Mouse (Mus musculus): ENCODE data around the gene Nptxr. TPM values are rescaled to one million over a fixed set of nuclear protein-coding genes. Genes with fewer than 3 reads are reported as not detected.

Nptxr gene
- polyA plus RNA-seq, 1 experiment from 2014 or later: 21.0 TPM

- Histone ChIP-seq H3K36me3 (peaks cover 36% of the 10 kb centered on the region), H3K4me1 (replicated peaks) (peaks cover 86% of the 10 kb centered on the region), H3K4me2 (peak overlapping the region; percentile 46; the same call in 1 of the 2 replicates), H3K9ac (peak overlapping the region; percentile 63), H3K9me3 (no peaks in the 10 kb centered on the region), H3K4me3 (no peak overlapping the region), H3K27me3 (no peaks in the 10 kb centered on the region), H3K27ac (peak overlapping the region; percentile 48; the same call in 1 of the 2 replicates)
- 61% methylated on average over 5 of the region's 5 CpGs for WGBS
- no peak for ATAC-seq (ENCODE audit: low FRiP score)
Measured at GRCm38 (mm10) chr15:79829431-79829830, 24.9 kb upstream of the Nptxr start.

- H3K27me3 ChIP-seq: no peaks in the 10 kb centered on the region
- ATAC-seq (ENCODE audit: low FRiP score): no peak
- peak overlapping the region; percentile 14 for H3K4me3 ChIP-seq
- H3K9me3 ChIP-seq: no peaks in the 10 kb centered on the region
- peak overlapping the region; percentile 48; the same call in 1 of the 2 replicates for H3K27ac ChIP-seq
- peak overlapping the region; percentile 63 for H3K9ac ChIP-seq
- H3K4me1 ChIP-seq (replicated peaks): peaks cover 90% of the 10 kb centered on the region
- WGBS: 42% methylated on average over 46 of the region's 46 CpGs
- H3K4me2 ChIP-seq: peak overlapping the region; percentile 46
- H3K36me3 ChIP-seq: peaks cover 40% of the 10 kb centered on the region
Measured at GRCm38 (mm10) chr15:79828366-79829035, 23.9 kb upstream of the Nptxr start.

GRCm38 (mm10) chr15:79827778-79828210 is 23.2 kb upstream of the Nptxr start:
- peaks cover 47% of the 10 kb centered on the region for H3K36me3 ChIP-seq
- 0 out of 2 replicates have a peak overlapping the region, but pooled peaks have one; percentile 48 for H3K27ac ChIP-seq
- no peaks in the 10 kb centered on the region for H3K9me3 ChIP-seq
- ATAC-seq (ENCODE audit: low FRiP score): no peak
- peak overlapping the region; percentile 63 for H3K9ac ChIP-seq
- H3K4me3 ChIP-seq: no peak overlapping the region
- no peaks in the 10 kb centered on the region for H3K27me3 ChIP-seq
- H3K4me1 ChIP-seq (replicated peaks): peaks cover 90% of the 10 kb centered on the region
- peak overlapping the region; percentile 46 for H3K4me2 ChIP-seq
- 79% methylated on average over 11 of the region's 11 CpGs for WGBS

- Histone ChIP-seq H3K36me3 (peaks cover 52% of the 10 kb centered on the region), H3K9me3 (no peaks in the 10 kb centered on the region), H3K27ac (0 out of 2 replicates have a peak overlapping the region, but pooled peaks have one; percentile 24), H3K4me1 (replicated peaks) (peaks cover 90% of the 10 kb centered on the region), H3K27me3 (no peaks in the 10 kb centered on the region), H3K4me3 (no peak overlapping the region), H3K9ac (peak overlapping the region; percentile 63), H3K4me2 (0 out of 2 replicates have a peak overlapping the region, but pooled peaks have one; percentile 13)
- 90% methylated on average over 14 of the region's 14 CpGs for whole genome bisulfite sequencing
- ATAC-seq (ENCODE audit: low FRiP score): no peak
Measured at GRCm38 (mm10) chr15:79827061-79827777, 22.7 kb upstream of the Nptxr start.

GRCm38 (mm10) chr15:79826221-79826935 is 21.8 kb upstream of the Nptxr start:
- Histone ChIP-seq H3K36me3 (peaks cover 48% of the 10 kb centered on the region), H3K9ac (peak overlapping the region; percentile 63), H3K9me3 (no peaks in the 10 kb centered on the region), H3K4me1 (replicated peaks) (peaks cover 82% of the 10 kb centered on the region), H3K27me3 (no peaks in the 10 kb centered on the region), H3K27ac (0 out of 2 replicates have a peak overlapping the region, but pooled peaks have one; percentile 24), H3K4me2 (no peak overlapping the region), H3K4me3 (no peak overlapping the region)
- WGBS: 91% methylated on average over 9 of the region's 9 CpGs
- no peak for ATAC-seq (ENCODE audit: low FRiP score)

GRCm38 (mm10) chr15:79825146-79825825 is 20.7 kb upstream of the Nptxr start:
- Histone ChIP-seq H3K27ac (peak overlapping the region; percentile 35; the same call in 1 of the 2 replicates), H3K4me1 (replicated peaks) (peaks cover 72% of the 10 kb centered on the region), H3K36me3 (peaks cover 48% of the 10 kb centered on the region), H3K9me3 (no peaks in the 10 kb centered on the region), H3K9ac (0 out of 2 replicates have a peak overlapping the region, but pooled peaks have one; percentile 24), H3K4me2 (no peak overlapping the region), H3K4me3 (no peak overlapping the region), H3K27me3 (no peaks in the 10 kb centered on the region)
- ATAC-seq (ENCODE audit: low FRiP score): no peak
- WGBS: 63% methylated on average over 14 of the region's 14 CpGs

- Histone ChIP-seq H3K36me3 (peaks cover 46% of the 10 kb centered on the region), H3K9me3 (no peaks in the 10 kb centered on the region), H3K9ac (no peak overlapping the region), H3K27ac (no peak overlapping the region), H3K4me2 (no peak overlapping the region), H3K27me3 (no peaks in the 10 kb centered on the region), H3K4me3 (no peak overlapping the region), H3K4me1 (replicated peaks) (peaks cover 57% of the 10 kb centered on the region)
- 72% methylated on average over 19 of the region's 19 CpGs for WGBS
- ATAC-seq (ENCODE audit: low FRiP score): no peak
Measured at GRCm38 (mm10) chr15:79823588-79824280, 19.2 kb upstream of the Nptxr start.

- no peak overlapping the region for H3K9ac ChIP-seq
- H3K4me2 ChIP-seq: no peak overlapping the region
- no peak for ATAC-seq (ENCODE audit: low FRiP score)
- H3K27me3 ChIP-seq: no peaks in the 10 kb centered on the region
- no peak overlapping the region for H3K4me3 ChIP-seq
- H3K9me3 ChIP-seq: no peaks in the 10 kb centered on the region
- 70% methylated on average over 13 of the region's 13 CpGs for WGBS
- H3K36me3 ChIP-seq: peaks cover 34% of the 10 kb centered on the region
- H3K4me1 ChIP-seq (replicated peaks): peaks cover 45% of the 10 kb centered on the region
- no peak overlapping the region for H3K27ac ChIP-seq
Measured at GRCm38 (mm10) chr15:79822265-79823199, 18.0 kb upstream of the Nptxr start.

GRCm38 (mm10) chr15:79818325-79818724 is 13.8 kb upstream of the Nptxr start:
- 90% methylated on average over 4 of the region's 4 CpGs for WGBS
- ATAC-seq (ENCODE audit: low FRiP score): no peak
- Histone ChIP-seq H3K27me3 (no peaks in the 10 kb centered on the region), H3K36me3 (peaks cover 11% of the 10 kb centered on the region), H3K4me3 (no peak overlapping the region), H3K9me3 (no peaks in the 10 kb centered on the region), H3K4me2 (no peak overlapping the region), H3K27ac (no peak overlapping the region), H3K9ac (no peak overlapping the region), H3K4me1 (replicated peaks) (peaks cover 15% of the 10 kb centered on the region)

- Histone ChIP-seq H3K36me3 (no peaks in the 10 kb centered on the region), H3K27ac (no peak overlapping the region), H3K4me3 (no peak overlapping the region), H3K9ac (no peak overlapping the region), H3K4me1 (replicated peaks) (0 out of 2 replicates have a peak, but pooled peaks cover 3% of the 10 kb centered on the region), H3K27me3 (peaks cover 25% of the 10 kb centered on the region), H3K4me2 (no peak overlapping the region), H3K9me3 (no peaks in the 10 kb centered on the region)
- 52% methylated on average over 8 of the region's 8 CpGs for WGBS
- ATAC-seq (ENCODE audit: low FRiP score): no peak
Measured at GRCm38 (mm10) chr15:79813666-79814258, 9.2 kb upstream of the Nptxr start.

Measured in hindbrain, embryonic 13.5 days (tissue).